Mouse (Mus musculus): ENCODE results near the gene Lims1. TPM values are rescaled to one million over a fixed set of nuclear protein-coding genes. Genes with fewer than 3 reads are reported as not detected.
A peak's percentile ranks its signal among the peaks of the same experiment; 100 is the strongest.

The Lims1 gene
- polyA plus RNA-seq, 1 experiment, result 11.4 TPM

- TF ChIP-seq POLR2A (IDR thresholded peaks at IDR 0.05; ENCODE audit: low read depth, low read length) (no peak), CTCF (IDR thresholded peaks at IDR 0.05; ENCODE audit: extremely low read depth, insufficient read depth, insufficient read length, insufficient replicate concordance) (peak; percentile 9; the same call in 1 of the 2 replicates)
- 71% methylated on average over 2 of the region's 2 CpGs for WGBS
- DNase-seq (ENCODE audit: low read depth in 1 of 2, low spot score in 2 of 2), result peak in 1 of 2 experiments; percentile 36
Observed at GRCm38 (mm10) chr10:58359123-58359522, 35.9 kb downstream of the Lims1 start.

DNA sequence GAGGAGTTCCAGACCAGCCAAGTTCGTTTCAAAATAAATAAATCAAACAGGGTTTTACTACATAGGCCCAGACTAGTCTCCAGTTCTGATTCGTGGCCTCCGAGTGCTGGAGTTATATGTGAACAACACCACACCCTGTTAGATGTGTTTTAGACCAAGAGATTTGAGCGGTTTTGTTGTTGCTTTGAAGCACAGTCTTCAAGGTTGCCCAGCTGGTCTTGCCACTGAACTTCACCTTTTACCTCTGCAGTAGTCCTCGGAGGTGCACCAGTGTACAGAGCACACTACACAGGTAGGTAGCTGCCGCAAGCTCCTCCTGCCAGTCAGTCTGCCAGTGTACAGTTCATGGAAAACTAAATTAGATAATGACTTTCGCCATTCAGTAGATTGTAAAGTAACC, 36.7 kb downstream of the Lims1 start:
- no peak for DNase-seq (ENCODE audit: low read depth in 1 of 2, low spot score in 2 of 2)
- Histone ChIP-seq H3K4me3 (ENCODE audit: extremely low read depth, insufficient read depth, insufficient read length) (no peak overlapping the region), H3K27me3 (ENCODE audit: control insufficient read depth, insufficient read depth, low read length) (no peaks in the 10 kb centered on the region), H3K27ac (ENCODE audit: insufficient read depth, low read length) (no peak overlapping the region), H3K4me1 (ENCODE audit: control insufficient read depth, insufficient read depth, insufficient read length) (peaks cover 7% of the 10 kb centered on the region), H3K36me3 (ENCODE audit: control insufficient read depth, insufficient read depth, low read length) (peaks cover 4% of the 10 kb centered on the region)
- TF ChIP-seq POLR2A (IDR thresholded peaks at IDR 0.05; ENCODE audit: low read depth, low read length), result no peak
- TF ChIP-seq CTCF (IDR thresholded peaks at IDR 0.05; ENCODE audit: extremely low read depth, insufficient read depth, insufficient read length, insufficient replicate concordance), result no peak
- WGBS, result 80% methylated on average over 7 of the region's 7 CpGs

More at GRCm38 (mm10) chr10:58359123-58359522, 35.9 kb downstream of the Lims1 start:
- Histone ChIP-seq H3K4me3 (ENCODE audit: extremely low read depth, insufficient read depth, insufficient read length) (no peak overlapping the region), H3K4me1 (ENCODE audit: control insufficient read depth, insufficient read depth, insufficient read length) (peaks cover 13% of the 10 kb centered on the region), H3K27ac (ENCODE audit: insufficient read depth, low read length) (no peak overlapping the region), H3K27me3 (ENCODE audit: control insufficient read depth, insufficient read depth, low read length) (no peaks in the 10 kb centered on the region), H3K36me3 (ENCODE audit: control insufficient read depth, insufficient read depth, low read length) (peaks cover 4% of the 10 kb centered on the region)

DNA sequence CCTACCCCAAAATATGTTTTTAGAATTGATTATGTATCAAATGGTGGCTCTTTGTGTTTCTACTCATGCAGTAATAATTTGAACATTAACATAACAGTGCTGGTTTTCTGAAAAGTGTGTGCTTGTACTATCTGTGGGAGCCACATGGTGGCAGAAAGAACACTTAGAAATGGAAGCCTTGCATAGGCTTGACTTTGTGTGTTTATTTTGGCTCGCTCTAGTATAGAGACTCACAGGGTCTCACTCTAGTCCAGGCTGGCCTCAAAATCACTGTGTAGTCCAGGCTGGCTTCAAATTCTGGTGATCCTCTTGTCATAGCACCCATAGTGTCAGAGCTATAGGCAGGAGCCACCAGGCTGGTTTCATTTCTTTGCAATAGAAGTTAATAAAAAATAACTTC, 39.5 kb downstream of the Lims1 start:
- 35% methylated on average over 1 of the region's 1 CpGs for WGBS
- no peak overlapping the region for H3K27ac ChIP-seq (ENCODE audit: insufficient read depth, low read length)
- no peak for TF ChIP-seq POLR2A (IDR thresholded peaks at IDR 0.05; ENCODE audit: low read depth, low read length)
- no peak for TF ChIP-seq CTCF (IDR thresholded peaks at IDR 0.05; ENCODE audit: extremely low read depth, insufficient read depth, insufficient read length, insufficient replicate concordance)
- H3K36me3 ChIP-seq (ENCODE audit: control insufficient read depth, insufficient read depth, low read length), result peaks cover 4% of the 10 kb centered on the region
- no peaks in the 10 kb centered on the region for H3K27me3 ChIP-seq (ENCODE audit: control insufficient read depth, insufficient read depth, low read length)
- no peaks in the 10 kb centered on the region; the same call in 1 of the 2 replicates for H3K4me1 ChIP-seq (ENCODE audit: control insufficient read depth, insufficient read depth, insufficient read length)
- DNase-seq (ENCODE audit: low read depth in 1 of 2, low spot score in 2 of 2), result no peak
- no peak overlapping the region for H3K4me3 ChIP-seq (ENCODE audit: extremely low read depth, insufficient read depth, insufficient read length)

GRCm38 (mm10) chr10:58364770-58365515, 41.7 kb downstream of the Lims1 start:
- WGBS, result 80% methylated on average over 5 of the region's 5 CpGs
- H3K27me3 ChIP-seq (ENCODE audit: control insufficient read depth, insufficient read depth, low read length), result no peaks in the 10 kb centered on the region
- H3K36me3 ChIP-seq (ENCODE audit: control insufficient read depth, insufficient read depth, low read length), result no peaks in the 10 kb centered on the region
- peaks cover 10% of the 10 kb centered on the region for H3K4me1 ChIP-seq (ENCODE audit: control insufficient read depth, insufficient read depth, insufficient read length)
- H3K27ac ChIP-seq (ENCODE audit: insufficient read depth, low read length), result no peak overlapping the region
- TF ChIP-seq POLR2A (IDR thresholded peaks at IDR 0.05; ENCODE audit: low read depth, low read length) (no peak), CTCF (IDR thresholded peaks at IDR 0.05; ENCODE audit: extremely low read depth, insufficient read depth, insufficient read length, insufficient replicate concordance) (no peak)
- H3K4me3 ChIP-seq (ENCODE audit: extremely low read depth, insufficient read depth, insufficient read length), result no peak overlapping the region
- DNase-seq (ENCODE audit: low read depth in 1 of 2, low spot score in 2 of 2), result no peak

DNA sequence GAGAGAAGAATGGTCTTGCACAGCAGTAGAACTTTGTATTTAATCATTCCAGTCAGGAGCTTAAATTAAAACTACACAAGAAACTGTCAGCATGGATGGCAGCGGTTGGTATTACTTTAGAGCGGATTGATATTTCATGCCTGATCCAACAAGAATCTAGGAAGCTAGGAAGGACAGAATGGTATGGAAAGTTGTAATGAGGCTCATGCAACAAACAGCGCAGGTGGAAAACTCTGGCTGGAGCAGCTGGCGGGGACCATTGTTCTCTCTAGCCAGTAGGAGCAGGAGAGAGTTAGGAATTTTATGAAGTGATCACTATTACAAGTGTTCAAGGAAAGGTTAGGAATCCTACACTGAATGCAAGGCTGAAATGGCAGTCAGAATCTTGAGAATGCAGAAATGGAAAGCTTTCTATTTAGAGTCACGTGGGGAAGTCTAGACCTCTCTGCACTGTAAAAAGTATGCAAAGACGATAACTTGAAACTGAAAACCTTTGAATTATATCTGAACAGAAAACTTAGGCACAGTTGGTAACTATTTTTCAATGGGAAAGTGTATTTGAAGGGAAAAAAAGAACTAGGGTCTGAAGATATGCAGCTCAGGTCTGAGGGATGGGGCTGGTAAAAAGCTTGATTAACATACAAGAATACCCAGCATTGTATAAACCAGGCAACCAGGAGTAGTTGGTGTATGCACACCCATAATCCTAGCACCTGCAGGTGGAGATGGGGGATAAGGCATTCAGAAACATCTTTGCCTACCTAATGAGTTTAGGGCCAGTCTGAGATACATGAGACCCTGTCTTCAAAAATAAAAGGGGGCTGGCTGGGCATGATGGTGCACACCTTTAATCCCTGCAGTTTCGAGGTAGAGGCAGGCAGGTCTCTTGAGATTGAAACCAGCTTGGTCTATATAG, 45.8 kb downstream of the Lims1 start:
- no peak for DNase-seq (ENCODE audit: low read depth in 1 of 2, low spot score in 2 of 2)
- Histone ChIP-seq H3K4me3 (ENCODE audit: extremely low read depth, insufficient read depth, insufficient read length) (no peak overlapping the region), H3K36me3 (ENCODE audit: control insufficient read depth, insufficient read depth, low read length) (no peaks in the 10 kb centered on the region), H3K27ac (ENCODE audit: insufficient read depth, low read length) (peak overlapping the region; percentile 42), H3K27me3 (ENCODE audit: control insufficient read depth, insufficient read depth, low read length) (no peaks in the 10 kb centered on the region), H3K4me1 (ENCODE audit: control insufficient read depth, insufficient read depth, insufficient read length) (peaks cover 16% of the 10 kb centered on the region)
- WGBS, result 73% methylated on average over 7 of the region's 7 CpGs
- TF ChIP-seq CTCF (IDR thresholded peaks at IDR 0.05; ENCODE audit: extremely low read depth, insufficient read depth, insufficient read length, insufficient replicate concordance) (no peak), POLR2A (IDR thresholded peaks at IDR 0.05; ENCODE audit: low read depth, low read length) (no peak)

DNA sequence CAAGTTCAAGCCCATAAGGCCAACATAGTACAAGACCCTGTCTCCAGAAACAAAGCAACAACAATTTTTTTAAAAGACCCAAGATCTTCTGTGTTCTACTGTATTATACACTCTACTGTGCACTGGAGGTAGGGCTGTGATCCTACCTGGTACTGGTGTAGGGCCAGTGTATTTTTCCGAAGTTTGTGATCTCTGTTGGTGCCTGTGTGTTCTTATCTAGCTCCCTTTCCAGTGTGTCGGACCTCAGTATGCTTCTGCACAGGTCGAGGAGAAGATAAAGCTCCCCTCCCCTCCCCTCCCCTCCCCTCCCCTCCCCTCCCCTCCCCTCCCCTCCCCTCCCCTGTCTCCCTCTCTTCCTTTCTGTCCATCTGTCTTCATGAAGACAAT, 46.4 kb downstream of the Lims1 start:
- TF ChIP-seq POLR2A (IDR thresholded peaks at IDR 0.05; ENCODE audit: low read depth, low read length) (no peak), CTCF (IDR thresholded peaks at IDR 0.05; ENCODE audit: extremely low read depth, insufficient read depth, insufficient read length, insufficient replicate concordance) (no peak)
- H3K4me3 ChIP-seq (ENCODE audit: extremely low read depth, insufficient read depth, insufficient read length), result no peak overlapping the region
- peaks cover 16% of the 10 kb centered on the region for H3K4me1 ChIP-seq (ENCODE audit: control insufficient read depth, insufficient read depth, insufficient read length)
- no peaks in the 10 kb centered on the region for H3K36me3 ChIP-seq (ENCODE audit: control insufficient read depth, insufficient read depth, low read length)
- whole genome bisulfite sequencing, result 20% methylated on average over 3 of the region's 3 CpGs
- no peaks in the 10 kb centered on the region for H3K27me3 ChIP-seq (ENCODE audit: control insufficient read depth, insufficient read depth, low read length)
- no peak for DNase-seq (ENCODE audit: low read depth in 1 of 2, low spot score in 2 of 2)
- peak overlapping the region; percentile 42 for H3K27ac ChIP-seq (ENCODE audit: insufficient read depth, low read length)

Data from spleen, adult 2 months (tissue).